Mouse (Mus musculus) spleen, adult 2 months (tissue): ENCODE data around the gene Wiz.

Source experiments
- CTCF ChIP-seq: fragments of 200-500 bp; IDR thresholded peaks from 2 replicates; pipeline ENCODE4 v1.5.1; 2011; ENCODE audit warnings: mild to moderate bottlenecking, inconsistent platforms; ENCODE audit not compliant: insufficient read depth, insufficient read length, insufficient replicate concordance; ENCODE audit errors: extremely low read depth
- POLR2A ChIP-seq: fragments of 200-500 bp; IDR thresholded peaks from 2 replicates; pipeline ENCODE4 v1.6.1; 2011; ENCODE audit warnings: low read depth, low read length, inconsistent platforms

DNA sequence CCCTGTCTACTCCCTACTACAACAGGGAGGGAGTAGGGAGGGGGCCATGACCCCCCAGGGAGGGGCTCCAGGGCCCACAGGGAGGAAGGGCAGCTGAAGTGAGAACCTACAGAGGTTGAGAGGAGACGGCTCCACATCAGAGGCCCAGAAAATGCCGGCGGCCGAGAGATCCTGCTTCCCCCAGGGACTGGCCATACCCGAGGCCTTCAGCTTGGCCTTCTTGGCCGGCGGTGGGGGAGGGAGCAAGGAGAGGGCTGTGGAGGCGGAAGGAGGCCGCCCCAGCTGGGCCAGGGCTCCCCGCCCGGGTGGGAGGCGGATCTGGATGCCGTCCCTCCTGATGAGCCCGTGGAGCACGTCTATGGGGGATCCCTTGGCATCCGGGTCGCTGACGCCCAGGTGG, 29.3 kb downstream of the Wiz start:
- TF ChIP-seq CTCF (no peak), POLR2A (no peak)
